Mouse (Mus musculus): ENCODE data around the gene Rab11fip2.

DNA sequence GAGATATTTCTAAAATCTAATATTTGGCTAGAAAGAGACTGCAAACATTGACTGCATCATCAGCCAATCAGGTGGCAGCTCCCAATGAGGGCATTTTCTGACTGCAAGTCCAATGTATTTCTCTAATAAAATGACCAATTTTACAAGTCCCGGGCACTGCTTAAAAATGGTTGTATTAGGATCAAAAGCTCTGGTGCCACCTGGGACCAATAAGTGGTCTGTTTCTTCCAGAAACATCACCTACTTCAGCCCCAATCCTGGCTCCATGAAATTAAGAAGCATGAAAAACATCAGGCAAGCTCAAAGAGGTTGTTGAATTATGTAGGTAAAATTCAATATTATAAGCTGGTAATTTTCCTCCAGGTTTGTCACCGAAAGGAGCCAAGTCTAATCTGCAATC, 66.2 kb downstream of the Rab11fip2 start:
- no peak for TF ChIP-seq CTCF (IDR thresholded peaks at IDR 0.05)
- no peak for TF ChIP-seq EP300 (IDR thresholded peaks at IDR 0.05; ENCODE audit: insufficient read depth, low read depth, low read length)

Measured in heart, adult 2 months (tissue).